Mouse (Mus musculus) megakaryocyte progenitor cell, adult 5-6 weeks (primary cell): ENCODE results near the gene Ttc17. TPM values are rescaled to one million over a fixed set of nuclear protein-coding genes. Genes with fewer than 3 reads are reported as not detected.

Source experiments
- ATAC-seq: replicated peaks from 2 replicates; pipeline ENCODE4 v1.8.0; 2016; ENCODE audit warnings: mild to moderate bottlenecking, moderate TSS enrichment, inconsistent platforms; ENCODE audit not compliant: poor library complexity
- total RNA-seq, 2 experiments: library from RNA; stranded (forward) in 1 of 2; stranded (reverse) in 1 of 2; fragments of 157-497, 149-512 nt in 1 of 2; fragments of 200-1000 nt in 1 of 2; gene quantifications; 2 replicates each; pipeline versions ENCODE4 v1.2.3 to v1.2.4; 2015 to 2017

Ttc17 gene
- total RNA-seq, 2 experiments from 2014 or later, result 27.3 to 29.7 TPM

DNA sequence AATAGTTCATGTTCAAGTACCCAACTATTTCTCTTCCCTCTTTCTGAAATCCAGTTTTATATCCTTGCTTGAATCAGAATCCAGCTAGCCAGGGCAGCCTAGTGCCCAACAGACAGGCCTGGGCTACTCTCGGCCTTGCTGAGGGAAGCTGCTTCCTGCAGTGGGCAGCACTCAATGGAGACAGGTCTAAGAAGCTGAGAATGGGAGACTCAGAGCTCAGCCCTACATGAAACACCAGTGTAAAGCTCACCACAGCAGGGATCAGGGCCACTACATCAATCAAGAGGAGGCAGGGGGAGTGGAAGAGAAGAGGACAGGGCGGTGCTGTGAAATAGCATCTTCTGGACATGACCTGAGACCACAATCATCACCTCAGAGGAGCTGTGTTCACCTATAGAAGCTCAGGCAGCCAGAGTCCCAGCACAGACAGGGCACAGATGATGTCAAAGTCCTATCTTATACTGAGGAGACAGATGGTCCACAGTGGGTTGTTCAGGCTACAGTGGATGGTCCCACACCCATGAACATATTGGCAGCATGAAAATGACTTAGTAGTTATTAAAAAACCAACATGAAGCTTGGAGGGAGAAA, 25.3 kb downstream of the Ttc17 start:
- ATAC-seq, result no peak

GRCm38 (mm10) chr2:94378678-94379077, 27.8 kb downstream of the Ttc17 start:
- ATAC-seq, result no peak

- peak; percentile 72 for ATAC-seq
These were observed 35.4 kb downstream of the Ttc17 start for GRCm38 (mm10) chr2:94371093-94371492.

GRCm38 (mm10) chr2:94363821-94364220, 42.7 kb downstream of the Ttc17 start:
- ATAC-seq, result no peak

DNA sequence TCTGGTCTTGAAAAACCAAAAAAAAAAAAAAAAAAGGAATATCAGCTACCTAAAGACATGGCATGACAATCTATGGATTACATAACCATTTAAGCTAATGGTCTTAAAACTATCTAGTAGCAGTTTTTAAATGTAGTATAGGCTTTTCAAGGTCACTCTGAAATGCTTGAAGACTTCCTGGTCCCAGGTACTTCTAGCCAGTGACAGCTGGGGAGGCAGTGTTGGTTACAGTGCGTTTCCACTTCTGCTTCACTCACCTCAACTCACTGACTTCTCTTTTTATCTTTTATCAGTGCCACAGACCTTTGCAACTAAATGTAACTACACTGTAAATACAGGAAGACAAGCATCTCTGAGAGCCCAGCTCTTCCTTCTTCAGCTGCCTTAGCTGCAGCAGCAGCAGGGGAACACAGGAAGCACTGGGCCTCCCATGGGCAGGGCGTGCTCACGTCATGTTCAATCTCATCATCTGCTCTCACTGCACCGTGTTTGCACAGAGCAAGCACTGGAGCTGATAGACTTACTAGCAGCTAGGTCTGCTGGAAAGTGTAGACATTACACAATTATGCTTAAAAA, 46.0 kb downstream of the Ttc17 start:
- ATAC-seq, result peak; percentile 64

GRCm38 (mm10) chr2:94348165-94348591, 58.3 kb downstream of the Ttc17 start:
- ATAC-seq, result no peak

GRCm38 (mm10) chr2:94346746-94347145, 59.7 kb downstream of the Ttc17 start:
- no peak for ATAC-seq

- no peak for ATAC-seq
These were observed 61.9 kb downstream of the Ttc17 start for GRCm38 (mm10) chr2:94344624-94345023.

- no peak for ATAC-seq
These were observed 62.9 kb downstream of the Ttc17 start for GRCm38 (mm10) chr2:94343290-94344285.

DNA sequence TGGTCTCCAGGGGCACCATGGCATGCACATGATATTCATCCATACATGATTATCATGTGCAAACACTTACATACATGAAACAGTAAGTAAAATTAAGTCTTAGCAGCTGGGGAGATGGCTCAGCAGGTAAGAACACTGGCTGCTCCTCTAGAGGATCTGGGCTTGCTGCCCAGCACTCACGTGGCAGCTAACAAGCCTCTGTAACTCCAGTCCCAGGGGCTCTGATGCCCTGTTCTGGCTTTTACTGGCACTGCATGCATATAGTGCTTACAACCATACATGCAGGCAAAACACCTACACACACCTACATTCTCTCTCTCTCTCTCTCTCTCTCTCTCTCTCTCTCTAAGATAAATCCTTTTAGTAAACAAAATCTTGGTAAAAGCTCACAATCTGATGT, 65.7 kb downstream of the Ttc17 start:
- no peak for ATAC-seq

DNA sequence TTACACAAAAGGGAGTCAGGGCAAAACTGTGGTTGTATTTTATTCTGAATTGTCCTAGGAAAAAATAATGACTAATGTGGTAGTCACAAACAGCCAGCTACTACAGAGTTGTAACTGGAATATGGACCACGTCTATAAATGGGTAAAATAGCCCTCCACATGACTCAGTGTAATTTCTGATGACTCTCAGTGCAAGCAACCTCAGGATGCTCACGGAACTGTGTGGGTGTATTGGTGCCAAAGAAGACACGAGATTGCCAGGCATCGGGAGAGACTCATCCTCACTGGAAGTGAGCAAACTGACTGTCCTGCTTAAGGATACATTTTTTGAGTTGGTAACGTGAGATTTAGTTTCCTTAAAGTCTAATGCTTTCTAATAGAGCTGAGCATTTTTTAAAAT, 67.0 kb downstream of the Ttc17 start:
- no peak for ATAC-seq

GRCm38 (mm10) chr2:94336336-94336735, 70.2 kb downstream of the Ttc17 start:
- ATAC-seq, result no peak

DNA sequence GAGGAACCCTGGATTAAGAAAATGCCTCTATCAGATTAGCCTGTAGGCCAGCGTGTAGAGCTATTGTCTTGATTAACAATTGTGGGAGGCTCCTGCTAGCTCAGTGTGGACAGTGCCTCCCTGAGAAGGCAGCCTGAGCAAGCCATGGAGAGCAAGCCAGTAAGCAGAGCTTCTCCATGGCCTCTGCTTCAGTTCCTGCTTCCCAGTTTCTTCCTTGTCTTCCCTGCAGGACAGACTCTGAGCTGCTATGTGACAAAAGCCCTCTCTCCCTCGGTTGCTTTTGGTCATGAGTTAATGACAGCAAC, 71.8 kb downstream of the Ttc17 start:
- no peak for ATAC-seq

DNA sequence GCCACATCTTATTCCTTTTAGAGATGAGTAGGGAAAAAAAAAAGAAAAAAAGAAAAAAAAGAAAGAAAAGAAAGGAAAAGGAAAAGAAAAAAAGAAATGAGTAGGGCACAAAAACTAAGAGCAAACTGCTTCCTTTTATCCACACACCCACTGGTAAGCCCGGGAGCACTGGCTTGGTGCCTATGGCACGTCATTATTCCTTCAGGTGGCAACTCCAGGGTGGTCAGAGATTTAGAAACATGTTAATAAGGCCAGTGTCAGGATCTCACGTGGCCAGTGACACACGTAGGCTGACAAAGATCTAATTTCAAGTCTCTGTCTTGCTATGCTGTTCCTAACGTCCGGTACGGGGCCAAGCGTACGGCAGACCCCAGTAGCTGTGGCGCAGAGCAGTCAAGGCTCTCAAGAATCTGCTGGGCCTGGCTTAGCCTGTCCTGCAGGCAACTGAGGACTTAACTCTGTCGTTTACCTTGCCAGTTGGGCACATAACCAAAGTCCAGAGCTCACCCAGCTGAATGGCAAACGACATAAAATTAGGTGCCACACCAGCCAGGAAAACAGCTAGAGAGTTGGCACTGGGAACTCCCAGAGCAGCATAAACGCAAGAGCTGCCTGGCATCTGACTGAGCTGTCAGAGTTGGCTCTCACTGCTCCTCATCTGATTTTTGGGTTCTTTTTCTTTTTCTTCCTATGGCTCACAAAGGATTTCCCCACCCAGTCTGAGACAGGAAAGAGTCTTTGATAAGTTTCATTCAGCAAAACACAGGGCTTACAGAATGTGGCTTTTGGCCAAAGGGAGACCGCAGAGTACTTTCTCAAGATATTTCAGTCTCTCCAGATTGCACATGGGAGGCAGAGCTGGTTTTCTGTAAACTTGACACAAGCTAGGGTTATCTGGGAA, 72.4 kb downstream of the Ttc17 start:
- ATAC-seq, result no peak

DNA sequence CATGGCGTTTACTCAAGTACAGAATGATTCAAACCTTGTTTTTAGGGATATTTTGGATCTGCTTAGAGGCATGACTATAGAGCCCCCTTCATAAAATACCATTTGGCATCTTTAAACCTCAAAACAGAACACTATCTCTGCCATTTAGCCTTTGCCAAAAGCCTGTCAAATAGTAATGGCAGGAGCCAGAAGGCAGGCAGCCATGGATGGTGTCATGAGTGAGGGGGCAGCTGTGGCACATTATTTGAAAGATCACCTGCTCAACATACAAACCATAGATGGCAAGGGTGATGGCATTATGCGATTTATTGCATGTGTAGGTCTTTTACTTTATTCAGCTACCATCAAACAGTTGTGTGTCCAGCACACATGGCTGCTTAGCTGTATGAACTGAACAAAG, 73.4 kb downstream of the Ttc17 start:
- ATAC-seq, result no peak

GRCm38 (mm10) chr2:94329336-94329735, 77.2 kb downstream of the Ttc17 start:
- ATAC-seq, result no peak

- ATAC-seq, result no peak
These were observed 78.7 kb downstream of the Ttc17 start for GRCm38 (mm10) chr2:94327836-94328235.

DNA sequence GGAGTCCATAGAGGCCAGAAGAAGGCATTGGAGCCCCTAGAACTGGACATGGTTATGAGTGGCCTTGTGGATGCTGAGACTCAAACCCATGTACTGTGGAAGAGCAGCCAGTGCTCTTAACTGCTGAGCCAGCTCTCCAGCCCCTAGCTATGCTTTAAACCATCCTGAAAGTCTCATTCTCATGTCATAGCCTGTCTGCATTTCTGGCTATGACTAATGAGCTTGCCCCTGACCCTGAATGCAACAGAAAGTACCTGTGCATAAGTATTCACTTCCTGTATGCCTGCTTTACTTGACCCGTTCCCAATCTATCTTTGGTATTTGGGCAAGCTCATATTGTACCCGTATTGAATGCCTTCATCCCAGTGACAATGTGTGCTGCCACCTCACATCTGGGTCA, 86.7 kb downstream of the Ttc17 start:
- ATAC-seq, result no peak

GRCm38 (mm10) chr2:94316526-94316925, 90.0 kb downstream of the Ttc17 start:
- ATAC-seq, result 0 out of 2 replicates have a peak, but pooled peaks have one; percentile 37

DNA sequence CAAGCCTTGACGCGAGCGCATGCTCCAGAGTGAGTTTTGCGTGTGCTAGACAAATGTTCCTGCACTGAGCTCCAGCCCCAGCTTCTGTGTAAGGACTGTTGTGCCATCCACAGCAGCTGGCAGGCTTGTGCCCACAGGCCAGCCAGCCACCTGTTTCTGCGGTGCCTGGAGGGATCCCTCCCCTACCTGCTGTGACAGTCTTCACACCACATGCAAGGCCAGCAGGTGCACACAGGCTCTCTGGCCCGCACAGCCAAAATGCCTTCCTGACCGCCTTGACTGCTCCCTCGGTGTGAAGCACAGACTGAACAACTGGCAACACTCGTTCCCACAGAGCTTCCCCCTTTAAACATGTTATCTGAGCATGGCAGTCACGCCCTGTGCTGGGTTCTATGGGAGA, 102.5 kb downstream of the Ttc17 start:
- no peak for ATAC-seq

DNA sequence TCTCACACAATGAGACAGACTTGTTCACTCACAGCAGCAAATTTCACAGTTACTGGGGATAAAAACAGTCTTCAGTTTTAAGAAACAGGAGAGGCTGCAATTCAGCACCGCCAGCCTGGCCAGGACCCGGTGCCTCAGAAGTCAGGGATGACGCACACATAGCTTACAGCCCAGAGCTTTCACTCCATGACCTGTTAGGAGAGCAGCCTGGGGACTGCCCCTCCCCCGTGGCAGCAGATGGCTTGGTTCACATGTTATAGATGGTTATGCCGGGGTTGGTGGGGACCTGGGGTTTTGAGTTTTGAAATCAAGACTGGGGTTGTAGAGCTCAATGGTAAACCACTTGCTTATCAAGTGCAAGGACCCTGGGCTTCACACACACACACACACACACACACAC, 104.1 kb downstream of the Ttc17 start:
- ATAC-seq, result no peak
